Mouse (Mus musculus) stomach, postnatal 0 days (tissue): Measurements from ENCODE around the gene Msi2.

ENCODE experiments used
- CTCF ChIP-seq: IDR thresholded peaks from 2 replicates; pipeline ENCODE4 v1.5.1; 2016; ENCODE audit warnings: antibody characterized with exemption, low read depth, mild to moderate bottlenecking, moderate library complexity
- EP300 ChIP-seq: optimal IDR thresholded peaks from 2 replicates; pipeline ENCODE3; 2016; ENCODE audit warnings: antibody characterized with exemption

DNA sequence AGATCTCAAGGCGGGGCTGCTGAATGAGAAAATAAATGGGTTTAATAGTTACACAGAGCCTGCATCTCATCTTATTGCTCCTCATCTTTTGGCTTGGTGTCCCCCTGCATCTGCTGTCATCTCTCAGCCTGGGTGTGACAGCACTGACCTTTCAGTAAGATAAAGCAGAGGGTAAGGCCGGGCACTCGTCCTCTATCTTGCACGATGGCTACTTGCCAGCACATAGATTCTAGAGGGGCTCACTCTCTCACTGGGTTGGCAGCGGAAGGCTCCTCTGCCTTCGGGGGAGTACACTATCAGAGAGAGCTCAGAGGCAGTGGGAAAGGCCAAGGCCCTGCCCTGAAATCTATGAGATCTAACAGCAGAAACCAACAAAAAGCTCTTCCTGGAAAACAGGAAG lies 403.8 kb downstream of the Msi2 start:
- TF ChIP-seq EP300 (no peak), CTCF (no peak)
